Mouse (Mus musculus) liver, embryonic 11.5 days (tissue): ENCODE results near the gene Gtf2f2. TPM values are rescaled to one million over a fixed set of nuclear protein-coding genes. Genes with fewer than 3 reads are reported as not detected.
"Not testable (repeated sequence)": the region's sequence is repeated elsewhere in the genome, so short reads cannot be mapped to it uniquely, and the experiment has no call there.

Experiments used
- ATAC-seq: fragments of 200-750 bp; cut with Nextera tagmentation; replicated peaks from 2 replicates; pipeline ENCODE4 v1.8.0; 2017; ENCODE audit warnings: moderate number of reproducible peaks, mild to moderate bottlenecking, moderate TSS enrichment, moderate library complexity; ENCODE audit not compliant: low FRiP score
- DNase-seq: peaks from one replicate; pipeline ENCODE4 v3.0.0-alpha.2; 2017; ENCODE audit warnings: low spot score
- H3K27ac ChIP-seq: fragments of 300-500 bp; sonication (generic); 2 replicates; pipeline ENCODE4 v1.5.1; 2014; ENCODE audit warnings: mild to moderate bottlenecking, low read depth, low read length, control low read depth
- H3K27me3 ChIP-seq: fragments of 300-500 bp; sonication (generic); replicated peaks from 2 replicates; pipeline ENCODE4 v1.6.1; 2014; ENCODE audit warnings: low read length, mixed read lengths; ENCODE audit not compliant: control insufficient read depth, insufficient read depth
- H3K36me3 ChIP-seq: fragments of 300-500 bp; sonication (generic); 2 replicates; pipeline ENCODE4 v1.6.1; 2014; ENCODE audit warnings: mild to moderate bottlenecking, low read length, moderate library complexity, mixed read lengths; ENCODE audit not compliant: control insufficient read depth, insufficient read depth
- H3K4me1 ChIP-seq: fragments of 300-500 bp; sonication (generic); replicated peaks from 2 replicates; pipeline ENCODE4 v1.6.1; 2014; ENCODE audit warnings: low read length, mixed read lengths; ENCODE audit not compliant: control insufficient read depth, insufficient read depth
- H3K4me2 ChIP-seq: fragments of 300-500 bp; sonication (generic); 2 replicates; pipeline ENCODE4 v1.6.1; 2014; ENCODE audit warnings: mild to moderate bottlenecking, control low read depth, moderate library complexity
- H3K4me3 ChIP-seq: fragments of 300-500 bp; sonication (generic); 2 replicates; pipeline ENCODE4 v1.5.1; 2014; ENCODE audit warnings: low read depth, low read length, control low read depth
- H3K9ac ChIP-seq: fragments of 300-500 bp; sonication (generic); 2 replicates; pipeline ENCODE4 v1.6.1; 2014; ENCODE audit warnings: low read depth, low read length, control low read depth
- H3K9me3 ChIP-seq: fragments of 300-500 bp; sonication (generic); 2 replicates; pipeline ENCODE4 v1.6.1; 2016; ENCODE audit warnings: low read length, inconsistent platforms, mixed read lengths; ENCODE audit not compliant: control insufficient read depth
- WGBS: fragments of 180-500 bp; shearing (Covaris S2); extraction: QIAGEN DNeasy Blood & Tissue Kit; methylation state at CpG from one replicate; pipeline ENCODE4 v1.1.7; 2014; 5-methylcytosine and 5-hydroxymethylcytosine counted together
- polyA plus RNA-seq: library from polyadenylated mRNA; unstranded; fragments of >200 nt; fragmentation: Nextera tagmentation; extraction: Ambion mirVana; gene quantifications from 2 replicates; pipeline ENCODE4 v1.2.1, GENCODE M21; 2014

The Gtf2f2 gene
- polyA plus RNA-seq, 1 experiment from 2014 or later = 56.9 TPM

GRCm38 (mm10) chr14:75871750-75872149 is 138.9 kb downstream of the Gtf2f2 start:
- no peak overlapping the region for H3K9ac ChIP-seq
- DNase-seq (no peak), ATAC-seq (no peak)
- no peaks in the 10 kb centered on the region for H3K27me3 ChIP-seq
- no peak overlapping the region for H3K4me2 ChIP-seq
- no peaks in the 10 kb centered on the region for H3K4me1 ChIP-seq
- H3K36me3 ChIP-seq = no peaks in the 10 kb centered on the region
- no peak overlapping the region for H3K4me3 ChIP-seq
- 0 out of 2 replicates have a peak, but pooled peaks cover 3% of the 10 kb centered on the region for H3K9me3 ChIP-seq
- 86% methylated on average over 4 of the region's 4 CpGs for WGBS
- no peak overlapping the region for H3K27ac ChIP-seq

GRCm38 (mm10) chr14:75871111-75871510 is 139.6 kb downstream of the Gtf2f2 start:
- ATAC-seq (no peak), DNase-seq (no peak)
- H3K27me3 ChIP-seq = no peaks in the 10 kb centered on the region
- WGBS = 19% methylated on average over 4 of the region's 5 CpGs
- H3K36me3 ChIP-seq = no peaks in the 10 kb centered on the region
- no peak overlapping the region for H3K27ac ChIP-seq
- no peak overlapping the region for H3K4me2 ChIP-seq
- no peak overlapping the region for H3K4me3 ChIP-seq
- H3K4me1 ChIP-seq = no peaks in the 10 kb centered on the region
- H3K9me3 ChIP-seq = 0 out of 2 replicates have a peak, but pooled peaks cover 3% of the 10 kb centered on the region
- H3K9ac ChIP-seq = no peak overlapping the region

- peak overlapping the region; percentile 43 for H3K4me2 ChIP-seq
- 0 out of 2 replicates have a peak, but pooled peaks cover 3% of the 10 kb centered on the region for H3K9me3 ChIP-seq
- H3K27me3 ChIP-seq = no peaks in the 10 kb centered on the region
- no peaks in the 10 kb centered on the region for H3K36me3 ChIP-seq
- no peaks in the 10 kb centered on the region for H3K4me1 ChIP-seq
- H3K4me3 ChIP-seq = no peak overlapping the region
- ATAC-seq (peak; percentile 36; the same call in 1 of the 2 replicates), DNase-seq (no peak)
- H3K27ac ChIP-seq = no peak overlapping the region
- H3K9ac ChIP-seq = no peak overlapping the region
- 20% methylated on average over 9 of the region's 10 CpGs for whole genome bisulfite sequencing
Measured at GRCm38 (mm10) chr14:75870631-75871030, 140.0 kb downstream of the Gtf2f2 start.

- Histone ChIP-seq H3K9ac (no peak overlapping the region), H3K9me3 (0 out of 2 replicates have a peak, but pooled peaks cover 3% of the 10 kb centered on the region), H3K4me3 (no peak overlapping the region), H3K27me3 (no peaks in the 10 kb centered on the region), H3K27ac (no peak overlapping the region), H3K4me1 (no peaks in the 10 kb centered on the region), H3K4me2 (no peak overlapping the region), H3K36me3 (no peaks in the 10 kb centered on the region)
- 73% methylated on average over 14 of the region's 14 CpGs for whole genome bisulfite sequencing
- ATAC-seq (no peak), DNase-seq (no peak)
Measured at GRCm38 (mm10) chr14:75869769-75870363, 140.8 kb downstream of the Gtf2f2 start.

- not testable (repeated sequence) for H3K9ac ChIP-seq, H3K36me3 ChIP-seq, H3K4me1 ChIP-seq, ATAC-seq, DNase-seq, H3K27ac ChIP-seq, H3K9me3 ChIP-seq, H3K4me2 ChIP-seq, H3K27me3 ChIP-seq, H3K4me3 ChIP-seq
- 66% methylated on average over 3 of the region's 3 CpGs for WGBS
Measured at GRCm38 (mm10) chr14:75868028-75868427, 142.6 kb downstream of the Gtf2f2 start.

GRCm38 (mm10) chr14:75866706-75867333 is 143.8 kb downstream of the Gtf2f2 start:
- Histone ChIP-seq H3K4me1 (no peaks in the 10 kb centered on the region), H3K4me2 (no peak overlapping the region), H3K4me3 (no peak overlapping the region), H3K9me3 (0 out of 2 replicates have a peak, but pooled peaks cover 2% of the 10 kb centered on the region), H3K36me3 (no peaks in the 10 kb centered on the region), H3K9ac (no peak overlapping the region), H3K27ac (no peak overlapping the region), H3K27me3 (no peaks in the 10 kb centered on the region)
- DNase-seq = no peak
- no peak for ATAC-seq
- WGBS = 75% methylated on average over 9 of the region's 9 CpGs

GRCm38 (mm10) chr14:75863549-75864409 is 146.9 kb downstream of the Gtf2f2 start:
- no peak overlapping the region for H3K4me2 ChIP-seq
- no peak for DNase-seq

GRCm38 (mm10) chr14:75862701-75863100 is 148.0 kb downstream of the Gtf2f2 start:
- Histone ChIP-seq H3K36me3 (no peaks in the 10 kb centered on the region), H3K27ac (no peak overlapping the region), H3K4me1 (no peaks in the 10 kb centered on the region), H3K4me2 (no peak overlapping the region), H3K9ac (no peak overlapping the region), H3K4me3 (no peak overlapping the region), H3K9me3 (no peaks in the 10 kb centered on the region), H3K27me3 (no peaks in the 10 kb centered on the region)
- ATAC-seq = no peak
- 88% methylated on average over 6 of the region's 6 CpGs for WGBS
- DNase-seq = no peak

More at GRCm38 (mm10) chr14:75863549-75864409, 146.9 kb downstream of the Gtf2f2 start:
- WGBS = 39% methylated on average over 7 of the region's 7 CpGs
- no peaks in the 10 kb centered on the region for H3K9me3 ChIP-seq
- peak overlapping the region; percentile 38; the same call in 1 of the 2 replicates for H3K27ac ChIP-seq
- H3K36me3 ChIP-seq = no peaks in the 10 kb centered on the region
- H3K9ac ChIP-seq = no peak overlapping the region
- no peaks in the 10 kb centered on the region for H3K27me3 ChIP-seq
- H3K4me1 ChIP-seq = no peaks in the 10 kb centered on the region
- no peak overlapping the region for H3K4me3 ChIP-seq
- peak; percentile 56; the same call in 1 of the 2 replicates for ATAC-seq
